ENCODE assay signal across 22 mouse cellular contexts in the genomic region with DNA sequence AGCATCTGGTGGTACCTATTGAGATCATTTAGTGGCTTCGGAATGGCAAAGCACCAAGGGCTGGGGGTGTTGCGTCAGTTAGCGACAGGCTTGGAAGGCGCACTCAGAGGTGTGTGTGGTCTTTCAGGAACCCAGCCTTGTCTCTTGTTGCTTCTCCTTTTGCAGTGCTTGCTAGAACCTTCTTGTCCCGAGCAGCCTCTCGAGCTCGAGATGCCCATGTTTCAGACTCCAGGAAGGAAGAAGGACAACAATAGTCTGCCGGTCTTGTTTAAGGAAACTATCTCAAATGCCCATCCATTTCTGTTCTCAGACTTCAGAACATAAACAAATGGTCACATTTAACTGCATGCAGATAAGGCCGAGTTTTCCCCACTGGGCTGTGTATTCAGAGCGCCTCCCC.
DNase-seq lines count a peak whose midpoint lies in the region; ATAC-seq and TF ChIP-seq lines count a peak whose summit lies in the region.
"Had no signal": no experiment of that assay in that cellular context is flagged by ENCODE, and none has a peak within 500 bp of the region (broad histone marks: within the 10 kb centered on the region; RNA-seq: fewer than 3 reads in every experiment).

No protein-coding gene starts in this region.

- no peak overlapping the region for H3K27ac ChIP-seq in heart, embryonic 10.5 days
- no peak overlapping the region for H3K27ac ChIP-seq in heart, embryonic 12.5 days (ENCODE audit: poor library complexity, severe bottlenecking)
- no peak overlapping the region for H3K27ac ChIP-seq in lung, embryonic 15.5 days
- H3K27ac ChIP-seq in gastrocnemius, adult 2 months = no peak overlapping the region
- H3K27ac ChIP-seq: embryonic facial prominence, embryonic 15.5 days; heart, adult 2 months; heart, embryonic 13.5 days; hindbrain, embryonic 12.5 days had no signal

- no peaks in the 10 kb centered on the region for H3K9me3 ChIP-seq in heart, embryonic 10.5 days
- H3K9me3 ChIP-seq in heart, embryonic 12.5 days (replicated peaks) = no peaks in the 10 kb centered on the region
- no peaks in the 10 kb centered on the region for H3K9me3 ChIP-seq in lung, embryonic 15.5 days
- H3K9me3 ChIP-seq: embryonic facial prominence, embryonic 15.5 days; forebrain, embryonic 10.5 days; G1E; heart, embryonic 13.5 days; hindbrain, embryonic 12.5 days had no signal

- ATAC-seq in heart, embryonic 12.5 days (ENCODE audit: insufficient number of reproducible peaks, low FRiP score) = no peak
- ATAC-seq in lung, embryonic 15.5 days (ENCODE audit: borderline replicate concordance, extremely low read depth, low FRiP score, low TSS enrichment) = 0 out of 2 replicates have a peak, but pooled peaks have one; percentile 40
- ATAC-seq: forebrain, embryonic 16.5 days; hindbrain, embryonic 16.5 days; inflammation-experienced regulatory T-cells, adult 6 months had no signal

- no peak overlapping the region for H3K9ac ChIP-seq in heart, embryonic 12.5 days
- H3K9ac ChIP-seq in lung, embryonic 15.5 days = no peak overlapping the region
- H3K9ac ChIP-seq: embryonic facial prominence, embryonic 15.5 days; heart, embryonic 13.5 days; hindbrain, embryonic 12.5 days had no signal

- H3K36me3 ChIP-seq in heart, embryonic 10.5 days = no peaks in the 10 kb centered on the region
- H3K36me3 ChIP-seq in heart, embryonic 12.5 days = no peaks in the 10 kb centered on the region
- H3K36me3 ChIP-seq in lung, embryonic 15.5 days = no peaks in the 10 kb centered on the region
- H3K36me3 ChIP-seq: embryonic facial prominence, embryonic 15.5 days; forebrain, embryonic 10.5 days; heart, embryonic 13.5 days; hindbrain, embryonic 12.5 days had no signal

- peaks cover 35% of the 10 kb centered on the region for H3K4me1 ChIP-seq in heart, embryonic 10.5 days
- peaks cover 33% of the 10 kb centered on the region for H3K4me1 ChIP-seq in heart, embryonic 12.5 days (replicated peaks)
- peaks cover 14% of the 10 kb centered on the region for H3K4me1 ChIP-seq in lung, embryonic 15.5 days
- H3K4me1 ChIP-seq: embryonic facial prominence, embryonic 15.5 days had no signal

- intact Hi-C loops in gastrocnemius, adult 2 months (cut with DNase I) = loop anchor here (2.0 kb wide), 1 partner anchor 69 kb away; a partner anchor contains a TSS

- 54% methylated on average over 10 of the region's 10 CpGs for WGBS in heart, embryonic 10.5 days
- WGBS in heart, embryonic 12.5 days = 64% methylated on average over 10 of the region's 10 CpGs
- 33% methylated on average over 10 of the region's 10 CpGs for WGBS in lung, embryonic 15.5 days

- DNase-seq in heart, embryonic 10.5 days (ENCODE audit: low spot score) = peak; percentile 56
- DNase-seq in lung, postnatal 14 days = no peak
- peak; percentile 28 for DNase-seq in lung, postnatal 10 days
- no peak for DNase-seq in gastrocnemius, adult 2 months
- no peak for DNase-seq in gastrocnemius, adult 8-10 months (ENCODE audit: low spot score in 2 of 2)
- DNase-seq: cerebellum, adult 2 months; cerebellum, postnatal 10 days; embryo, embryonic 11 days; gastrocnemius, postnatal 10 days; heart, postnatal 4 days had no signal

- no peak overlapping the region for H3K4me3 ChIP-seq in heart, embryonic 10.5 days
- H3K4me3 ChIP-seq in heart, embryonic 12.5 days = no peak overlapping the region
- no peak overlapping the region for H3K4me3 ChIP-seq in lung, embryonic 15.5 days
- H3K4me3 ChIP-seq in gastrocnemius, adult 2 months = no peak overlapping the region
- H3K4me3 ChIP-seq: embryonic facial prominence, embryonic 15.5 days; erythroblast, embryonic 14.5 days; forebrain, embryonic 10.5 days; heart, adult 2 months; heart, embryonic 13.5 days; hindbrain, embryonic 12.5 days had no signal

- no peak for TF ChIP-seq CTCF in gastrocnemius, adult 2 months (IDR thresholded peaks at IDR 0.05)

- no peaks in the 10 kb centered on the region for H3K27me3 ChIP-seq in heart, embryonic 10.5 days (ENCODE audit: insufficient read depth, poor library complexity, severe bottlenecking)
- H3K27me3 ChIP-seq in heart, embryonic 12.5 days (replicated peaks) = no peaks in the 10 kb centered on the region
- no peaks in the 10 kb centered on the region for H3K27me3 ChIP-seq in lung, embryonic 15.5 days
- H3K27me3 ChIP-seq: embryonic facial prominence, embryonic 15.5 days; heart, embryonic 13.5 days; hindbrain, embryonic 12.5 days had no signal

- no peak overlapping the region for H3K4me2 ChIP-seq in heart, embryonic 12.5 days
- H3K4me2 ChIP-seq in lung, embryonic 15.5 days = no peak overlapping the region
- H3K4me2 ChIP-seq: embryonic facial prominence, embryonic 15.5 days; heart, embryonic 13.5 days; hindbrain, embryonic 12.5 days had no signal

Comparison
In these comparisons a context has a peak if more than half of its experiments do, and no peak if none do; other contexts are left out.
1. DNase-seq: peak in heart, embryonic 10.5 days (single experiment) and lung, postnatal 10 days (single experiment); none in lung, postnatal 14 days (single experiment), gastrocnemius, adult 2 months (single experiment) and gastrocnemius, adult 8-10 months (0 of 2).